Mouse (Mus musculus): ENCODE data around the gene Zw10. TPM values are rescaled to one million over a fixed set of nuclear protein-coding genes. Genes with fewer than 3 reads are reported as not detected.

Gene Zw10
- polyA plus RNA-seq (2015; fragmentation: Nextera tagmentation; extraction: Ambion mirVana) = 36.7 and 37.1 TPM in 2 replicates

- peak; percentile 97 for ATAC-seq (ENCODE audit: insufficient number of reproducible peaks, low FRiP score, low TSS enrichment, low read depth)
- peaks cover 13% of the 10 kb centered on the region for H3K4me1 ChIP-seq
- peaks cover 17% of the 10 kb centered on the region for H3K36me3 ChIP-seq
- H3K4me2 ChIP-seq = peak within 1 kb of the TSS; percentile 55
- H3K9me3 ChIP-seq = no peaks in the 10 kb centered on the region
- H3K9ac ChIP-seq = peak within 1 kb of the TSS; percentile 83
- H3K27ac ChIP-seq = peak within 1 kb of the TSS; percentile 82
- H3K4me3 ChIP-seq = peak within 1 kb of the TSS; percentile 83
- under 1% methylated on average over 53 of the region's 53 CpGs for WGBS
- no peaks in the 10 kb centered on the region for H3K27me3 ChIP-seq
Measured at GRCm38 (mm10) chr9:49055333-49056205, at the start of gene Zw10. Gene Zw10, plus strand, starts transcription at chr9:49055613.

- Histone ChIP-seq H3K27ac (no peak overlapping the region), H3K4me3 (no peak overlapping the region), H3K9me3 (no peaks in the 10 kb centered on the region), H3K4me2 (no peak overlapping the region), H3K9ac (no peak overlapping the region), H3K4me1 (no peaks in the 10 kb centered on the region), H3K27me3 (no peaks in the 10 kb centered on the region), H3K36me3 (peaks cover 50% of the 10 kb centered on the region)
- WGBS = 67% methylated on average over 7 of the region's 7 CpGs
- ATAC-seq (ENCODE audit: insufficient number of reproducible peaks, low FRiP score, low TSS enrichment, low read depth) = no peak
Measured at GRCm38 (mm10) chr9:49015824-49016223, 39.6 kb upstream of the Zw10 start.

DNA sequence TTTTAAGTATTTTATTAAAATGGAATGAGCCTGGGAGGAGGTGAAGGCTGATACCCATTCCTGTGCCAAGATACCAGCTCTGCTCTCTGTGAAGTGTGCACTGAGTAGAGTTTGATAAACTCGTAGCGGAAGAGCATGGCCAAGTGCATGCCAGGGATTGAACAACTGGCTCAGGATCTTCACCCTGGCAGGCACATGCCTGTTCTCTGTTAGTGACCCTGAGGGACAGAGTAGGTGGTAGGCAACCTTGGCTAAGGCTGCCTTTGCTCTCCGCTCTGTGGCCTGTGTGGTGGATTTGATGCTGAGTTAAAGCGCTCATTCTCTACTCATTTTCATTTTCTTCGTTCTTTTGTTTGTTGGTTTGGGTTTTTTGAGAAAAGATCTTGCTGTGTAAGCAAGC is 34.1 kb upstream of the Zw10 start:
- H3K27ac ChIP-seq = no peak overlapping the region
- no peaks in the 10 kb centered on the region for H3K9me3 ChIP-seq
- WGBS = 92% methylated on average over 5 of the region's 5 CpGs
- no peak overlapping the region for H3K9ac ChIP-seq
- peaks cover 41% of the 10 kb centered on the region for H3K36me3 ChIP-seq
- H3K4me2 ChIP-seq = no peak overlapping the region
- H3K27me3 ChIP-seq = no peaks in the 10 kb centered on the region
- H3K4me3 ChIP-seq = no peak overlapping the region
- no peaks in the 10 kb centered on the region for H3K4me1 ChIP-seq
- ATAC-seq (ENCODE audit: insufficient number of reproducible peaks, low FRiP score, low TSS enrichment, low read depth) = no peak

DNA sequence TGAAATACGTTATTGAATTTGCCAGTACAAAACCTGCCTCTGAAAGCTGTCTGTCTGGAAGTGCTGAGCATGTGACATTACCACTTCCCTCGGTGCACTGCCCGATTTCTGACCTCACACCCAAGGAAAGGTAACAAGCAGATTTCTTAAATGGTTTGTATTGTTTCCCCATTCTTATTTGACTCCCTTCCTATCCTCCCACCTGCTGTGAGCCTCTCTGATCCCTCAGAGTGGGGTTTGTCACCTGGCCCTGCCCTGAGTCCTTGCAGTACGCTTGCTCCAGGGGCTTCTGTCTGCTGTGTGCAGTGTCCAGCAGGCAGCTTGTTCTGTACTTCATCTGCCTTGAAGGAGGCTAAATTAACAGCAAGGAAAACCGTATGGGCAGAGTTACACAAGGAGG is 31.5 kb upstream of the Zw10 start:
- no peak for ATAC-seq (ENCODE audit: insufficient number of reproducible peaks, low FRiP score, low TSS enrichment, low read depth)
- no peak overlapping the region for H3K27ac ChIP-seq
- no peak overlapping the region for H3K4me3 ChIP-seq
- peaks cover 54% of the 10 kb centered on the region for H3K36me3 ChIP-seq
- H3K9me3 ChIP-seq = no peaks in the 10 kb centered on the region
- no peaks in the 10 kb centered on the region for H3K27me3 ChIP-seq
- no peaks in the 10 kb centered on the region for H3K4me1 ChIP-seq
- WGBS = 85% methylated on average over 5 of the region's 5 CpGs
- H3K9ac ChIP-seq = no peak overlapping the region
- no peak overlapping the region for H3K4me2 ChIP-seq

- Histone ChIP-seq H3K36me3 (peaks cover 59% of the 10 kb centered on the region), H3K4me3 (no peak overlapping the region), H3K4me1 (no peaks in the 10 kb centered on the region), H3K9me3 (no peaks in the 10 kb centered on the region), H3K27me3 (no peaks in the 10 kb centered on the region), H3K27ac (no peak overlapping the region), H3K9ac (no peak overlapping the region), H3K4me2 (no peak overlapping the region)
- WGBS = 80% methylated on average over 2 of the region's 2 CpGs
- no peak for ATAC-seq (ENCODE audit: insufficient number of reproducible peaks, low FRiP score, low TSS enrichment, low read depth)
Measured at GRCm38 (mm10) chr9:49024529-49024928, 30.9 kb upstream of the Zw10 start.

DNA sequence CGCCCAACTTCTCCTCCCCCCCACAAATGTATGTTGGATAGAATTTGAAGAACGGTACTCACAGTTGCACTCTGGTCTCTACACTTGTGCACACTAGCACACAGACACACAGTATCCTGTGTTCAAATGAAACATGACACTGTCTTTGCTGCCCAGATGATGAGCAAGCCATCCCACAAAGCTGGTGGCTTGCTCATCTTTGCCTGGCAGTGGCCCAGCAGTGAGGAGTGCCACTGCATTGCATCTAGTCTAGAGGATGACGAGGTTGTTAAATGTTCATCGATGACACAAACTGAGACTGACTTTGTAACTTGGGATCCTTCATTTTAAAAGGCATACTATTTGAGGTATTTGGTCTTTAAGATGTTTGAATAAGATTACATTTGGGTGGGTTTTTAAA is 20.6 kb upstream of the Zw10 start:
- H3K27me3 ChIP-seq = no peaks in the 10 kb centered on the region
- no peak overlapping the region for H3K4me2 ChIP-seq
- no peaks in the 10 kb centered on the region for H3K9me3 ChIP-seq
- WGBS = 97% methylated on average over 4 of the region's 4 CpGs
- no peaks in the 10 kb centered on the region for H3K4me1 ChIP-seq
- no peak overlapping the region for H3K4me3 ChIP-seq
- peaks cover 84% of the 10 kb centered on the region for H3K36me3 ChIP-seq
- ATAC-seq (ENCODE audit: insufficient number of reproducible peaks, low FRiP score, low TSS enrichment, low read depth) = no peak
- no peak overlapping the region for H3K27ac ChIP-seq
- H3K9ac ChIP-seq = no peak overlapping the region

GRCm38 (mm10) chr9:49050901-49051300 is 4.5 kb upstream of the Zw10 start:
- whole genome bisulfite sequencing = 68% methylated on average over 5 of the region's 5 CpGs
- Histone ChIP-seq H3K9me3 (no peaks in the 10 kb centered on the region), H3K4me3 (no peak overlapping the region), H3K36me3 (no peaks in the 10 kb centered on the region), H3K4me1 (0 out of 2 replicates have a peak, but pooled peaks cover 2% of the 10 kb centered on the region), H3K9ac (no peak overlapping the region), H3K4me2 (no peak overlapping the region), H3K27me3 (no peaks in the 10 kb centered on the region), H3K27ac (no peak overlapping the region)
- ATAC-seq (ENCODE audit: insufficient number of reproducible peaks, low FRiP score, low TSS enrichment, low read depth) = no peak

GRCm38 (mm10) chr9:49051349-49051748 is 4.1 kb upstream of the Zw10 start:
- no peak overlapping the region for H3K4me3 ChIP-seq
- H3K9ac ChIP-seq = no peak overlapping the region
- H3K4me1 ChIP-seq = peaks cover 6% of the 10 kb centered on the region; the same call in 1 of the 2 replicates
- ATAC-seq (ENCODE audit: insufficient number of reproducible peaks, low FRiP score, low TSS enrichment, low read depth) = no peak
- 11% methylated on average over 5 of the region's 5 CpGs for WGBS
- H3K36me3 ChIP-seq = no peaks in the 10 kb centered on the region
- H3K27me3 ChIP-seq = no peaks in the 10 kb centered on the region
- H3K4me2 ChIP-seq = no peak overlapping the region
- no peak overlapping the region for H3K27ac ChIP-seq
- H3K9me3 ChIP-seq = no peaks in the 10 kb centered on the region

DNA sequence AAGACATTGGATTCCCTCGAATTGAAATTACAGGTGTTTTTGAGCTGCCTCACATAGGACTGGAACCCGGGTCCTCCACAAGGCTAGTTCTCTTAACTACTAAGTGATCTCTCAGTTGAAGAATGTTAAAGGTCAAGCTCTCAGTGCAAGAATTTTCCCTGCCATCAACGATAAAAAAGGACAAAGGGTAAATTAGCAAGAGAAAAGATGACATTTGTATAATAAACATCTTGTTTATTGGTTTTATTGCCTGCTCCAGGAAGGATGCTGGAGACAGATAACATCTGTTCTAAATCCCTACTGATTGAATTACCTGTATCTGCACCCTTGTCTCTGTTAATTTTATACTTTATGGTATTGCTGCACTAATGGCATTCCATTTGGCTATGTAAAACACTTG is 1.4 kb upstream of the Zw10 start:
- H3K27ac ChIP-seq = no peak overlapping the region
- no peak overlapping the region for H3K9ac ChIP-seq
- H3K4me2 ChIP-seq = no peak overlapping the region
- ATAC-seq (ENCODE audit: insufficient number of reproducible peaks, low FRiP score, low TSS enrichment, low read depth) = no peak
- WGBS = 78% methylated on average over 3 of the region's 3 CpGs
- H3K36me3 ChIP-seq = peaks cover 9% of the 10 kb centered on the region
- no peaks in the 10 kb centered on the region for H3K27me3 ChIP-seq
- H3K4me1 ChIP-seq = peaks cover 13% of the 10 kb centered on the region
- no peaks in the 10 kb centered on the region for H3K9me3 ChIP-seq
- H3K4me3 ChIP-seq = no peak overlapping the region

DNA sequence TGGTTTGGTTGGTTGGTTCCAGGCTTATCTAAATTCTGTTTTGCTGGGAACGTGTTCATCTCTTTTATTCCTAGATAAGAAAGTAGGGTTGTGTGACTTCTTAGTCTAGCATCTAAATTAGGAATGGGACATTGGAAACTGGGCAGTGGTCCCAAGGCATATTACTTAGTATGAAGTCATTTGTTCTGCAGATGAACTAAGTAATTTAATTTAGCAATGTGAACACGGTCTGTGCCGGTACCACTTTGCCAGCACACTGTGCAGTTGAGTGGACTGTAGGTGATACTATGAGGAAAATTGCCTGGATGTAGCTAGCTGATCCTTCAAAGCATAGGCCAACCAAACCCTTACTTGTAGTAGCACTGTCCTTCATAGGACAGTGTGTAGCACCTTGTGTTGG is 21.4 kb downstream of the Zw10 start:
- peaks cover 84% of the 10 kb centered on the region for H3K36me3 ChIP-seq
- no peak overlapping the region for H3K4me3 ChIP-seq
- no peak overlapping the region for H3K27ac ChIP-seq
- 87% methylated on average over 3 of the region's 3 CpGs for WGBS
- no peak for ATAC-seq (ENCODE audit: insufficient number of reproducible peaks, low FRiP score, low TSS enrichment, low read depth)
- no peak overlapping the region for H3K4me2 ChIP-seq
- no peaks in the 10 kb centered on the region for H3K4me1 ChIP-seq
- no peaks in the 10 kb centered on the region for H3K9me3 ChIP-seq
- no peaks in the 10 kb centered on the region for H3K27me3 ChIP-seq
- H3K9ac ChIP-seq = no peak overlapping the region

GRCm38 (mm10) chr9:49081107-49081506 is 25.7 kb downstream of the Zw10 start, which contains the start of gene Tmprss5:
Gene Tmprss5, plus strand, starts transcription at chr9:49081260.
- Histone ChIP-seq H3K27me3 (no peaks in the 10 kb centered on the region), H3K9me3 (no peaks in the 10 kb centered on the region), H3K4me1 (no peaks in the 10 kb centered on the region), H3K4me3 (no peak within 1 kb of the TSS), H3K36me3 (peaks cover 45% of the 10 kb centered on the region), H3K4me2 (no peak within 1 kb of the TSS), H3K9ac (no peak within 1 kb of the TSS), H3K27ac (no peak within 1 kb of the TSS)
- ATAC-seq (ENCODE audit: insufficient number of reproducible peaks, low FRiP score, low TSS enrichment, low read depth) = no peak
- WGBS = 72% methylated on average over 5 of the region's 5 CpGs

DNA sequence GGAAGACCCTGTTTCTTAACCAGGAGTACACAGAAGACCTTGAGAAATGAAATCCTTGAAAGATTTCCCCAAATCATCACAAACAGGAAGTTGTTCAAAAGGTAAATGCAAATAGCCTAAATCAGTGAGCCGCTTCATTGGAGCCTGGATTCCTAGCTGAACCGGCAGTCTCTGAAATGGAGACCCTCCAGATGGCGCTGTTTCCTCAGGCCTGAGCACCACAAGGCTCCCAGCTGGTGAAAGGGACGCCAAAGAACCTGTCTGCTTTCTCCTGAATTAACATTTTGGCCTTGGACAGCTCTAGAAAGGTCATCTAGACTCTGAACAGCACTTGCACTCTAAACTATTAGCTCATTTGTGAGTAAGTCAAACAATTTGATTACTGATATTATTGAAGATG is 26.1 kb downstream of the Zw10 start:
- WGBS = 13% methylated on average over 4 of the region's 4 CpGs
- Histone ChIP-seq H3K4me3 (no peak overlapping the region), H3K27me3 (no peaks in the 10 kb centered on the region), H3K36me3 (peaks cover 41% of the 10 kb centered on the region), H3K4me2 (no peak overlapping the region), H3K9ac (no peak overlapping the region), H3K9me3 (no peaks in the 10 kb centered on the region), H3K27ac (no peak overlapping the region), H3K4me1 (no peaks in the 10 kb centered on the region)
- no peak for ATAC-seq (ENCODE audit: insufficient number of reproducible peaks, low FRiP score, low TSS enrichment, low read depth)

All from limb, embryonic 15.5 days (tissue).